Mouse (Mus musculus): ENCODE measurements around the gene Prkn. TPM values are rescaled to one million over a fixed set of nuclear protein-coding genes. Genes with fewer than 3 reads are reported as not detected.

Gene Prkn
- polyA plus RNA-seq (2015; fragmentation: Nextera tagmentation; extraction: Ambion mirVana), result 2.8 TPM in 2 replicates

DNA sequence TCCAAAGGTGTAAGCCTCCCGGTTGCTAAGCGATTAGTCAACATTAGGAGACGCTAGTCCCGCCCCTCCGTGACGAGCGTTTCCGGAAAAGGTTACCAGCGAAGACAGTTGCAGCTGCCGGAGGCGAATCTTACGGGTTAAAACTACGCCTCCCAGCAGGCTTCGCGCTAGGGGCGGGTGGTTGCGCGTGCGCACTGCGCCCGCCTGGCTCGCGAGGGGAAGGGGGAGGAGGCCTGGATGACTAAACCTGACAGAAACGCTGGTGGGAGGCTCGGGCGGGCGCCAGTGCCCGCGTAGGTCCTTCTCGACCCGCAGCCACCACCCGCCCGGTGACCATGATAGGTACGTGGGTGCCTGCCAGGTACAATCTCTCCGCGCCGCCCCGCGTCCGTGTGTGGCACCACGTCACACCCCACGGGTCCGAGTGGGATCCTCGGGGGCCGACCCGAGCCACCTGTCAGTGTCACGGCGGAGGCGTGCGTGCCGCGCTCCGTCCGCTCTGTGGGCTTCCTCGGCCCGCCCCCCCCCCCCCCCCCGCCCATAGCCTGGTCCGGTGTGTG is at the start of gene Prkn, which contains the start of gene Pacrg:
Prkn (plus strand) TSS at position 237 of the 560 bp plus-strand sequence.
Pacrg (minus strand) TSS at position 164 of the 560 bp plus-strand sequence.
- H3K27ac ChIP-seq (ENCODE audit: low read length), result peak within 1 kb of the TSS; percentile 75
- WGBS, result 0% methylated on average over 36 of the region's 58 CpGs

DNA sequence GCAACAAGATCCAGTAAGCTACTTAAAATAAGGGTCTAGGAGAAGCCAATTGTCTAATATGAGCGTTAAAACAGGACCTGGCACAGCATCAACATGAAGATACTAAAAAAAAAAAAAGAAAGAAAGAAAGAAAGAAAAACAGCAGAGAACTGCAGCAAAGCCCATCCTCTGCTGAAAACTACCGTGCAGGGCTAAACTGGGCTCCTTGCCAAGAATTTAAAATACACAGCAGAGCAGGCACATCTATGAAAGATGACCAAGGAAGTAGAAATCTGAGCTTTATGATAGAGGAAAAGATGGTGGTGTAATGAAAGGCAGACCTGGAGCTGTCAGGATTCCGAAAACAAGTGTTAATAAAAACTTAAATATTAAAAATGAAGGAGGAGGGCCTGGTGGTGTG is 48.5 kb upstream of the Prkn start:
- H3K4me2 ChIP-seq (replicated peaks; ENCODE audit: low read depth, low read length), result no peak overlapping the region

More for the DNA sequence above, at the start of gene Prkn, which contains the start of gene Pacrg:
- no peaks in the 10 kb centered on the region for H3K36me3 ChIP-seq (ENCODE audit: insufficient read depth, low read length)
- H3K4me1 ChIP-seq (ENCODE audit: insufficient read depth, low read depth, low read length), result no peaks in the 10 kb centered on the region
- peak; percentile 98 for DNase-seq (ENCODE audit: low spot score)
- H3K4me3 ChIP-seq (ENCODE audit: low read depth, low read length), result peak within 1 kb of the TSS; percentile 76
- no peaks in the 10 kb centered on the region for H3K27me3 ChIP-seq (replicated peaks; ENCODE audit: insufficient read depth, low read length)
- TF ChIP-seq EP300 (IDR thresholded peaks at IDR 0.05) (no peak; the same call in 1 of the 2 replicates), CTCF (IDR thresholded peaks at IDR 0.05) (no peak; the same call in 1 of the 2 replicates)
- H3K4me2 ChIP-seq (replicated peaks; ENCODE audit: low read depth, low read length), result peak within 1 kb of the TSS; percentile 71
- no peaks in the 10 kb centered on the region for H3K9me3 ChIP-seq (ENCODE audit: low read length)
- peak; percentile 97 for ATAC-seq
- H3K9ac ChIP-seq (replicated peaks; ENCODE audit: low read depth), result peak within 1 kb of the TSS; percentile 41

DNA sequence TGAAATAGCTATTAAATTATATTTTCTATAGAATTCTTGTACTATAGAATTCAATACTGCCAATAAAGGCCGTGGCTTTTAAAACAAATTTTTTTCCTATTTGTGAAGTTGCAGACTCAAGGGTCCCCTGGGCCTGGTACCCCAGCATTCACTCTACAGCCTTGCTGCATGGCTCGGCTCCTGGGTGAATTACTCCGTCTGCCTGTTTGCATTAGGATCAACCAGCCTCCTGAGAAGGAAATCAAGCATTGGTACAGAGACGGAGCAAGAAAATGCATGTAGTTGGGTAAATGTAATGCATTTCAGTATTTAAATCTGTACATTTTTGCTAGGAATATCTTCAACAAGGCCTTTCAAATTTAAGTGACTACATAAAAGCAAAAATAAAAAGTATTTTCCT is 33.5 kb upstream of the Prkn start:
- no peaks in the 10 kb centered on the region for H3K27me3 ChIP-seq (replicated peaks; ENCODE audit: insufficient read depth, low read length)
- ATAC-seq (no peak), DNase-seq (ENCODE audit: low spot score) (no peak)
- H3K4me2 ChIP-seq (replicated peaks; ENCODE audit: low read depth, low read length), result no peak overlapping the region
- no peak overlapping the region for H3K4me3 ChIP-seq (ENCODE audit: low read depth, low read length)
- no peaks in the 10 kb centered on the region for H3K9me3 ChIP-seq (ENCODE audit: low read length)
- no peaks in the 10 kb centered on the region for H3K4me1 ChIP-seq (ENCODE audit: insufficient read depth, low read depth, low read length)
- WGBS, result 78% methylated on average over 4 of the region's 4 CpGs
- no peak overlapping the region for H3K9ac ChIP-seq (replicated peaks; ENCODE audit: low read depth)
- TF ChIP-seq EP300 (IDR thresholded peaks at IDR 0.05), result no peak
- no peak for TF ChIP-seq CTCF (IDR thresholded peaks at IDR 0.05)
- no peak overlapping the region for H3K27ac ChIP-seq (ENCODE audit: low read length)
- H3K36me3 ChIP-seq (ENCODE audit: insufficient read depth, low read length), result no peaks in the 10 kb centered on the region

More for the DNA sequence above, 48.5 kb upstream of the Prkn start:
- no peaks in the 10 kb centered on the region for H3K27me3 ChIP-seq (replicated peaks; ENCODE audit: insufficient read depth, low read length)
- no peak overlapping the region for H3K27ac ChIP-seq (ENCODE audit: low read length)
- DNase-seq (ENCODE audit: low spot score) (peak; percentile 12), ATAC-seq (no peak)
- TF ChIP-seq CTCF (IDR thresholded peaks at IDR 0.05) (no peak), EP300 (IDR thresholded peaks at IDR 0.05) (no peak)
- H3K36me3 ChIP-seq (ENCODE audit: insufficient read depth, low read length), result no peaks in the 10 kb centered on the region
- H3K9me3 ChIP-seq (ENCODE audit: low read length), result no peaks in the 10 kb centered on the region
- H3K9ac ChIP-seq (replicated peaks; ENCODE audit: low read depth), result no peak overlapping the region
- 21% methylated on average over 3 of the region's 3 CpGs for WGBS
- no peak overlapping the region for H3K4me3 ChIP-seq (ENCODE audit: low read depth, low read length)
- no peaks in the 10 kb centered on the region for H3K4me1 ChIP-seq (ENCODE audit: insufficient read depth, low read depth, low read length)

DNA sequence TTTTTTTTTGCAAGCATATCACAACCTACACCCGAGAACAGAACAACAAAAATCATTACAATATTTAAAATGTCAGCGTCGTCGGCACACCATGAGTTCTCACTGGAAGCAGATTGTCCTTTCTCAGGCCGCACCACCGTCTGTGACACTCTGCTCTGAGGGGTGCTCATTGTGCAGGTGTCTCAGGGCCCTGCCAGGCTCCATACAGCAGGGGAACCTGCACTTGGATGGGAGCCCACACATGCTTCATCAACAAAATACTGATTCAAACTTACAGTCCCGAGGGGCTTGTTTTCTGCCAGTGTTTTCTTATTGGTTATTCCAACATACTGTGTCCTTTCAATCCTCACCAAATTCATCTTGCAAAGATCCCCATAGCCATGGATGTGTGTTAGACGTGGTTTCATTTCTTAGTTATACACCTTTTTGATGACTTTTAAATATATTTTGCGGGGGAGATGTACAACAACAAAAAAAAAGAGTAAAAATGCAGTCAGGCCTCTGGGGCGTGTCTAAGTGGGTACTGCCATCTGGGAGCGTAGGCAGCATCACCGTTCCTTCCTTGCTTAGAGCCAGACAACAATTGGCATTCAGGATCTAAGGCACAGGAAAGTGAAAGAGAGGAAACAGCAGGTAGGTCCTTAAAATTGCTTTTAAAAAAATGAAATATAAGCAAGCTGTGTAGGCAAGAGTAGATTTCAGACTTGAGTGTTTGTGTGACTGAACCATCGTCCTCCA is 32.8 kb upstream of the Prkn start:
- Histone ChIP-seq H3K4me3 (ENCODE audit: low read depth, low read length) (no peak overlapping the region), H3K9ac (replicated peaks; ENCODE audit: low read depth) (no peak overlapping the region), H3K27me3 (replicated peaks; ENCODE audit: insufficient read depth, low read length) (no peaks in the 10 kb centered on the region), H3K27ac (ENCODE audit: low read length) (no peak overlapping the region), H3K4me1 (ENCODE audit: insufficient read depth, low read depth, low read length) (no peaks in the 10 kb centered on the region), H3K36me3 (ENCODE audit: insufficient read depth, low read length) (no peaks in the 10 kb centered on the region), H3K4me2 (replicated peaks; ENCODE audit: low read depth, low read length) (no peak overlapping the region), H3K9me3 (ENCODE audit: low read length) (no peaks in the 10 kb centered on the region)
- no peak for TF ChIP-seq EP300 (IDR thresholded peaks at IDR 0.05)
- no peak for TF ChIP-seq CTCF (IDR thresholded peaks at IDR 0.05)
- 78% methylated on average over 13 of the region's 13 CpGs for WGBS
- ATAC-seq (no peak), DNase-seq (ENCODE audit: low spot score) (no peak)

DNA sequence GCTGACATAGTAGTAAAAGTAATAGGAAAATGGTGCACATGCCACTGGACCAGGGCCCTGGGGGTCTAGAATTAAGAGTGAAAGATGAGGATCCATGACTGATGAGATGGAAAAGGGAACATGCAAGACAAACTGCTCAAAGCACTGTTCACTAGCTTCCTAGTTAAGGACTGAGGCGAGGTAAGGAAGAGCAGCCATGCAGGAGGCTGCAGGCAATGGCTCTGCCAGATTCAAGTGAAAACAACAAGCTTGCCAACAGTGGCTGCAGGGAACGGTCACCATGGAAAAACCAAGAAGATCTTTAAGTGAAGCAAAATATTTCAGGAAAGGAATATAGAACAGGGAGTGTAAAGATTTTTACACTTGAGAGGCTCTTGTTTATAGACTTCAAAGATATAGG is 31.6 kb upstream of the Prkn start:
- no peaks in the 10 kb centered on the region for H3K27me3 ChIP-seq (replicated peaks; ENCODE audit: insufficient read depth, low read length)

DNA sequence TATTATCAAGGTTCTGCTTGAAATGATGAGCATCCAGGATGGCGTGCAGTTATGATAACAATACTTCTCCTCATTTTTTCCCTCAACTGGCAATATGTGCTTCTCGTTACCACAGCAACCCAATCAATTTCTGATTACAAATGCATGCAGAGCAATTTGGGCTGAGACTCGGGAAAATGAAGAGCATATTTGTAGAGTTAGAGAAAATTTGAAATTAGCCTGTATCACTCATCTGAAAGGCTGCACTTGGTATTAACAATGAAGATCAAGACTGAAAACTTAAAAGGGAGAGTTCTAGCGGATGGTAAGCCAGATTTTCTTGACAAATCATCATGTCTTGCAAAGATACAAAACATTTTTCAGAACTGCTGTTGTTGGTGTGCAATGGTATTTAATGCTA is 21.2 kb upstream of the Prkn start:
- H3K27ac ChIP-seq (ENCODE audit: low read length), result no peak overlapping the region
- no peaks in the 10 kb centered on the region for H3K4me1 ChIP-seq (ENCODE audit: insufficient read depth, low read depth, low read length)
- TF ChIP-seq EP300 (IDR thresholded peaks at IDR 0.05) (no peak), CTCF (IDR thresholded peaks at IDR 0.05) (no peak)
- no peaks in the 10 kb centered on the region for H3K36me3 ChIP-seq (ENCODE audit: insufficient read depth, low read length)
- no peaks in the 10 kb centered on the region for H3K9me3 ChIP-seq (ENCODE audit: low read length)
- no peak overlapping the region for H3K9ac ChIP-seq (replicated peaks; ENCODE audit: low read depth)
- ATAC-seq, result no peak
- H3K4me3 ChIP-seq (ENCODE audit: low read depth, low read length), result no peak overlapping the region
- no peak for DNase-seq (ENCODE audit: low spot score)
- no peak overlapping the region for H3K4me2 ChIP-seq (replicated peaks; ENCODE audit: low read depth, low read length)
- H3K27me3 ChIP-seq (replicated peaks; ENCODE audit: insufficient read depth, low read length), result no peaks in the 10 kb centered on the region
- 78% methylated on average over 4 of the region's 4 CpGs for WGBS

More for the DNA sequence above, 31.6 kb upstream of the Prkn start:
- Histone ChIP-seq H3K9me3 (ENCODE audit: low read length) (no peaks in the 10 kb centered on the region), H3K36me3 (ENCODE audit: insufficient read depth, low read length) (no peaks in the 10 kb centered on the region), H3K4me1 (ENCODE audit: insufficient read depth, low read depth, low read length) (no peaks in the 10 kb centered on the region), H3K4me3 (ENCODE audit: low read depth, low read length) (no peak overlapping the region), H3K27ac (ENCODE audit: low read length) (no peak overlapping the region), H3K4me2 (replicated peaks; ENCODE audit: low read depth, low read length) (no peak overlapping the region), H3K9ac (replicated peaks; ENCODE audit: low read depth) (no peak overlapping the region)
- TF ChIP-seq CTCF (IDR thresholded peaks at IDR 0.05), result no peak
- no peak for TF ChIP-seq EP300 (IDR thresholded peaks at IDR 0.05)
- DNase-seq (ENCODE audit: low spot score), result no peak
- ATAC-seq, result no peak
- 75% methylated on average over 2 of the region's 2 CpGs for WGBS

Data from lung, postnatal 0 days (tissue).